Mouse (Mus musculus) gastrocnemius, adult 18-20 months (tissue): ENCODE measurements around the gene Elmo3. TPM values are rescaled to one million over a fixed set of nuclear protein-coding genes. Genes with fewer than 3 reads are reported as not detected.
A peak's percentile ranks its signal among the peaks of the same experiment; 100 is the strongest.
"Not testable (repeated sequence)": the region's sequence is repeated elsewhere in the genome, so short reads cannot be mapped to it uniquely, and the experiment has no call there.

Experiments used
- DNase-seq: peaks from one replicate; pipeline ENCODE4 v3.0.0; 2021; ENCODE audit warnings: low spot score
- total RNA-seq, 2 experiments: library from RNA; stranded (reverse); gene quantifications; 2 replicates each; pipeline ENCODE4 v1.2.3; 2021

The Elmo3 gene
- total RNA-seq, 2 experiments from 2014 or later = 1.3 to 2.2 TPM

GRCm38 (mm10) chr8:105275840-105276239 lies 29.6 kb upstream of the Elmo3 start, which contains the start of gene Nol3:
Gene Nol3, plus strand, starts transcription at chr8:105276140.
- no peak for DNase-seq

- peak; percentile 76 for DNase-seq
Observed at GRCm38 (mm10) chr8:105276292-105277120, 28.9 kb upstream of the Elmo3 start.

GRCm38 (mm10) chr8:105278911-105279334 lies 26.5 kb upstream of the Elmo3 start:
- DNase-seq = peak; percentile 87

- no peak for DNase-seq
Observed at GRCm38 (mm10) chr8:105280567-105280966, 24.8 kb upstream of the Elmo3 start.

GRCm38 (mm10) chr8:105281821-105282220 lies 23.6 kb upstream of the Elmo3 start:
- no peak for DNase-seq

GRCm38 (mm10) chr8:105282239-105282638 lies 23.2 kb upstream of the Elmo3 start:
- no peak for DNase-seq

GRCm38 (mm10) chr8:105283074-105283473 lies 22.3 kb upstream of the Elmo3 start:
- peak; percentile 54 for DNase-seq

- DNase-seq = no peak
Observed at GRCm38 (mm10) chr8:105285514-105285913, 19.9 kb upstream of the Elmo3 start.

- DNase-seq = no peak
Observed at GRCm38 (mm10) chr8:105286907-105287306, 18.5 kb upstream of the Elmo3 start.

GRCm38 (mm10) chr8:105288231-105288630 lies 17.2 kb upstream of the Elmo3 start:
- no peak for DNase-seq

- peak; percentile 89 for DNase-seq
Observed at GRCm38 (mm10) chr8:105288958-105289732, 16.3 kb upstream of the Elmo3 start.

GRCm38 (mm10) chr8:105289805-105290460 lies 15.5 kb upstream of the Elmo3 start, which contains the start of gene 4931428F04Rik:
Gene 4931428F04Rik, minus strand, starts transcription at chr8:105289864.
- no peak for DNase-seq

GRCm38 (mm10) chr8:105290554-105291314 lies 14.7 kb upstream of the Elmo3 start:
- DNase-seq = peak; percentile 91

- DNase-seq = not testable (repeated sequence)
Observed at GRCm38 (mm10) chr8:105291364-105291763, 14.0 kb upstream of the Elmo3 start.

GRCm38 (mm10) chr8:105291802-105292201 lies 13.6 kb upstream of the Elmo3 start:
- not testable (repeated sequence) for DNase-seq

GRCm38 (mm10) chr8:105292471-105292870 lies 12.9 kb upstream of the Elmo3 start:
- no peak for DNase-seq

GRCm38 (mm10) chr8:105293405-105293804 lies 12.0 kb upstream of the Elmo3 start:
- DNase-seq = no peak

GRCm38 (mm10) chr8:105294776-105295175 lies 10.6 kb upstream of the Elmo3 start:
- DNase-seq = no peak

GRCm38 (mm10) chr8:105295256-105295655 lies 10.1 kb upstream of the Elmo3 start:
- DNase-seq = no peak

- DNase-seq = no peak
Observed at GRCm38 (mm10) chr8:105295895-105296573, 9.4 kb upstream of the Elmo3 start, which contains the start of gene Exoc3l. Gene Exoc3l, minus strand, starts transcription at chr8:105296101.
